Comparison of ENCODE assay signal across 27 mouse cellular contexts in the genomic region with DNA sequence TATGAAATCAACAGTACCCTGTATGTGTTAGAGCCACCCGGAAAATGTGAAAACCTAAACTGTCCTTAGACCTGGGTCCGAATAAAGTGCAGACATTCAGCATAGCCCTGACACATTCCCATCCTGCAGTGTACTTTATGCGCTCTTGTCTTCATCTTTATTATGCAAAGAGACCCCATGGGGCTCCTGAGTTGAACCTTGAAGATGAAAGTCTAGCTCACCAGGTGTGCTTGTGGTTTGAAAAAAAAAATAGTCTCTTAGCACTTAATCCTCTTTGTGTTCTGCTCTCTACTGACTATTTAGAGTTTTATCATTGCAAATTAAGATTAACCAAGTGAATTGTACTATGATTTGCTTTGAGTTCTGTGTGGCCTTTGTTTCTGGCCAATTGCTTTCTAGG. TPM values are rescaled to one million over a fixed set of nuclear protein-coding genes. Genes with fewer than 3 reads are reported as not detected.
"Had no signal": no experiment of that assay in that cellular context is flagged by ENCODE, and none has a peak within 500 bp of the region (broad histone marks: within the 10 kb centered on the region; RNA-seq: fewer than 3 reads in every experiment).

No protein-coding gene starts in this region.

- ATAC-seq: hindbrain, postnatal 0 days; intestine, embryonic 16.5 days had no signal

- H3K4me1 ChIP-seq: heart, embryonic 10.5 days; heart, embryonic 13.5 days; heart, embryonic 15.5 days; hindbrain, embryonic 12.5 days; hindbrain, embryonic 15.5 days; kidney, embryonic 15.5 days; limb, embryonic 10.5 days; limb, embryonic 12.5 days; liver, embryonic 13.5 days had no signal

- H3K9ac ChIP-seq: heart, embryonic 13.5 days; heart, embryonic 15.5 days; hindbrain, embryonic 12.5 days; hindbrain, embryonic 15.5 days; kidney, embryonic 15.5 days; limb, embryonic 12.5 days; liver, embryonic 13.5 days had no signal

- DNase-seq: gastrocnemius, adult 2 months; gastrocnemius, postnatal 10 days; gastrocnemius, postnatal 25 days; heart, adult 18-20 months; heart, postnatal 14 days; heart, postnatal 36 days; kidney, adult 11 months; kidney, adult 2 months; kidney, adult 9 months; kidney, postnatal 14 days; kidney, postnatal 36 days; layer of hippocampus, adult 9-11 months; layer of hippocampus, postnatal 36 days; liver; liver, embryonic 13.5 days had no signal

- H3K27me3 ChIP-seq: heart, embryonic 13.5 days; heart, embryonic 15.5 days; hindbrain, embryonic 12.5 days; hindbrain, embryonic 15.5 days; kidney, embryonic 15.5 days; limb, embryonic 12.5 days; liver, embryonic 13.5 days had no signal

- H3K36me3 ChIP-seq: heart, embryonic 10.5 days; heart, embryonic 15.5 days; kidney, embryonic 15.5 days; limb, embryonic 10.5 days; limb, embryonic 12.5 days; liver, embryonic 13.5 days had no signal

- H3K27ac ChIP-seq: gastrocnemius, adult 2 months; heart, embryonic 10.5 days; heart, embryonic 13.5 days; heart, embryonic 15.5 days; hindbrain, embryonic 12.5 days; hindbrain, embryonic 15.5 days; hindbrain, postnatal 0 days; kidney, embryonic 15.5 days; kidney, postnatal 0 days; limb, embryonic 10.5 days; limb, embryonic 12.5 days; liver, embryonic 13.5 days had no signal

- H3K4me2 ChIP-seq: heart, embryonic 13.5 days; heart, embryonic 15.5 days; hindbrain, embryonic 12.5 days; hindbrain, embryonic 15.5 days; kidney, embryonic 15.5 days; limb, embryonic 12.5 days; liver, embryonic 11.5 days; liver, embryonic 13.5 days had no signal

- H3K4me3 ChIP-seq: gastrocnemius, adult 2 months; heart, embryonic 10.5 days; heart, embryonic 13.5 days; heart, embryonic 15.5 days; hindbrain, embryonic 12.5 days; hindbrain, embryonic 15.5 days; kidney, embryonic 15.5 days; limb, embryonic 10.5 days; limb, embryonic 12.5 days; liver, embryonic 13.5 days had no signal

- H3K9me3 ChIP-seq: heart, embryonic 10.5 days; heart, embryonic 13.5 days; heart, embryonic 15.5 days; hindbrain, embryonic 12.5 days; hindbrain, embryonic 15.5 days; kidney, embryonic 15.5 days; limb, embryonic 10.5 days; limb, embryonic 12.5 days; liver, embryonic 13.5 days had no signal

RNA-seq across cellular contexts. Expression of gene Slc2a2, which starts 45.1 kb away (rescaled TPM):
- polyA plus RNA-seq: limb, embryonic 10.5 days; limb, embryonic 12.5 days had no signal
